Mouse (Mus musculus) cerebellum, postnatal 25 days (tissue): ENCODE measurements around the gene Srms.
A peak's percentile ranks its signal among the peaks of the same experiment; 100 is the strongest.

Source experiments
- DNase-seq, 2 experiments: peaks; one replicate each; pipeline ENCODE4 v3.0.0; 2021; ENCODE audit warnings: mixed read lengths in 2 of 2

The Srms gene

DNA sequence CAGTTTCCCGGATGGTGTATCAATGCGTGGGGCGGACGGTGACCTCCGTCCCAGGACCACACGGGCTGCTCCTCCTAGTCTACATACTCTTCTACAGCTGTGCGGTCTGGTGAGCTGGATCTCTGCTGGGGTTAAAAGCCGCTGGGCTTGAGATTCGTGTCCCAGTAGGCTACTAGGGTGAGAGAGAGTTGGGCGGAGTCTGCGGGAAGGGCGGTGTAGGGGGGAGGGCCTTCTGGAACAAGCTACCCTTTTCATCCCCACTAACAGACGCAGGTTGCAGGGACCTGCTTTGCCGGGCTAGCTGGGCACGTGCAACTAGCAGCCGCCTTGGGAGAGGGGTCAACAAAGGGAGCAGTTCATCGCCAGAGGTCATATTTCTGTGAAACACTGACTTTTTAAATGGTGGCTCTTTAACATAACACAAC, at the start of gene Srms:
Gene Srms, minus strand, starts transcription at position 165 of the 425 bp plus-strand sequence.
- no peak for DNase-seq

DNA sequence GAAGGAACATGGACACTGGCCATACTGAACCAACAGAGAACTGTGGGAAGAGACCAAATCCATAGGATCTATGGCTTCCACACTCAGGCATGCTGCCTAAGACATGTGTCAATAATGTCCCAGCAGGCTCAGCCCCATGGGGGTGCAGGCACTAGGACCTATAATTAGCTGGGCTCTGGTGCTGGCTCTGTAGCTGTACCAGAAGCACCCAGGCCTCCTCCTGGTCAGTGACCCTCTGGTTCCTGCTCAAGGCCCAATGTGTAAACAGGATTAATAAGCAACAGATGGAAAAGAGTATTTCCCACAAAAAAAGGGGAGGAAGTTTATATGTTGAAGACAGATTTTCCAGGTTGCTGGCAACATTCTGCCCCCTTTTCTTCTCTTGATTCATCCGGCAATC, 40.3 kb upstream of the Srms start:
- DNase-seq = no peak

DNA sequence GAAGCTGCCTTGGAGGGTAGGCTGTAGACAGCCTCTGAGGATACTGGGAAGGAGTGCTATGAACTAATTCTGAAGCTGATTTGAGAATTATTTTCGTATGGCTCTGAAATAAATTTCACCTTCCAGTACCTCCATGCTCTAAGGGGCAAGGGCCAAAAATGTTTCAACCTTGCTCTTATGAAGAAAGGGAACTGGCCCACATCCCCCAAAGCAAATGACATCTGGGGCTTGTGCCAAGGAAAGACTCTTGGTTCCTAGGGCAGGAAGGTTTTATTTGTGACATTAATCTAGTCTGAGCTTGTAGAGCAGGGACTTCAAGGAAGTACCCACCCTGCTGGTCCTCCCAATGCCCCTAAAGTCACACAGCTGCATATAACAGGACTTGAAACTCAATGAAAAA, 38.9 kb upstream of the Srms start:
- no peak for DNase-seq

DNA sequence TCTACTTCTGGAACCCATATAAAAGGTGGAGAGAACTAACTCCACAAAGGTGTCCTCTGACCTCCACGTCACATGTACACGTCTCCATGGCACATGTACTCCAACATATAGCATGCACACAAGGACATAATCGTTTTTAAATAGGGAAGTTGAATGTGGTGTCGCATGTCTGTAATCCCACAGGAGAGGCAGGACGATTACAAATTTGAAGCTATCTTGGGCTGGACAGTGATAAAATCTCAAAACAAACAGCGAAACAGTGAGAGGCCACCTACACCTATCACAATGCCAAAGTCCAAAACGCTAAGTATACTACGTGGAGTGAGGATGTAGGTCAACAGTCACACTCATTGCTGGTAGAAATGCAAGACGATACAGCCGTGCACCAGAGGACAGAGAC, 36.2 kb upstream of the Srms start:
- DNase-seq = no peak

DNA sequence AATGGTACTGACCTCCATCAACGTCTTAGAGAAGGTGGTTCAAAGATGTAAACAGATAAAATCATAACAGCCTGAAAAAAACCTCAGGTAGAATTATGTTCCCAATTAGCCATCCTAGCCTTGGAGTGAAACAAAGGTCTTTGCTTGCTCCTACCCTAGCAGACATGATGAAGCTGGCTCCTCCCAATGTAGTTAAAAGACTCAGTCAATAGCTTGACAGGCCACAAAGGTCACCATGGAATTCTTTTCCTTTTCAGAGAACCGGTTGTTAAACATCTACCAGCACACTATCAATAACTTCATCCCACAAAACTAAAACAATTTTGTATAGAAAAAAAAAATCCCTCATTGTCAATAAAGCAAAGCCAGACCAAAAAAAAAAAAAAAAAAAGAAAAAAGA, 32.0 kb upstream of the Srms start:
- DNase-seq = no peak

DNA sequence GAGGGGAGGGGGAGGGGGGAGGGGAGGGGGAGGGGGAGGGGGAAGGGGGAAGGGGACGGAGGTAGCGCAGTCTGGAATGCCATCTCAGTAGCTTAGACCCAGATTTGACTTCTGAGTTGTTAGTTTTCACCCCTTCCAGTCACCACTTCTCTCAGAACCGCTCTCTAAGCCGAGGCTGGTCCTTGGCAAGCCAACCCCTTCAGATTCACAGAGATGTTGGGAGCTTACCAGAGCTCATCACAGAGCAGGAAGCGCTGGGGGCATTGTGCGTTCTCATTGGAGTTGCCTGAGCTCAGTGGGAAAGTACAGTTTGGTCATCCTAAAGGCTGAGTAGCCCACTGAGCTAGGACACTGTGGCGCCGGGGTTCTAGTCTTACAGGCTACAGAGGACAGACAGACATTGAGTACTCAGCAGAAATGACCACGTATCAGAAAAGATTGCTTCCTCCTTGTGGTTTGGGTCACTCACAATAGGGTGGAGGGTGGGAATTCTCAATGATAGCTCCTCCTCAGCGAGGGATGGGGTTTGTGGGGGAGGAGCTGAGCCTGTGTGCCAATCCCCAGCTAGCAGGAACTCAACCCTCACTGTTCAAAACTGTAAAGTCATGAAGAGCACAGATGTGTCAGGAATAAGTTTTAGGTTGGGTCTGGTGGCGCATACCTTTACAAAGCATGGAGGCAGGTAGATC, 30.9 kb upstream of the Srms start:
- no peak for DNase-seq

DNA sequence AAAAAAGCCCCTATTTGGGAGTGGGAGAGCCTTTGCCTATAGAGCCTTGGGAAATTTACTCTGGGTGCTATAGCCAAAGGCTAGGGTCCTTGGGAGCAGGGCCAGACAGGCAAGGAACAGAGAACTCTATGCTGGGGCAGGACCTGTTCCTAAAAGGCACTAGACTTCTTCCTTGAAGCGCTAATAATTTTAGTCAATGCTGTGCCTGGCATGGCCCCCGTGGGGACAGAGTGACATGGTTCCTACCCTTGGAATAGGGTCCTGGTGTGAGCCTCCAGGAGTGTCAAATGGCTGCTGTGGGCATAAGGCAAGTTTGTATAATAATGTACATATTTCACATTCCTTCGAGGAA, 29.3 kb upstream of the Srms start:
- no peak for DNase-seq

DNA sequence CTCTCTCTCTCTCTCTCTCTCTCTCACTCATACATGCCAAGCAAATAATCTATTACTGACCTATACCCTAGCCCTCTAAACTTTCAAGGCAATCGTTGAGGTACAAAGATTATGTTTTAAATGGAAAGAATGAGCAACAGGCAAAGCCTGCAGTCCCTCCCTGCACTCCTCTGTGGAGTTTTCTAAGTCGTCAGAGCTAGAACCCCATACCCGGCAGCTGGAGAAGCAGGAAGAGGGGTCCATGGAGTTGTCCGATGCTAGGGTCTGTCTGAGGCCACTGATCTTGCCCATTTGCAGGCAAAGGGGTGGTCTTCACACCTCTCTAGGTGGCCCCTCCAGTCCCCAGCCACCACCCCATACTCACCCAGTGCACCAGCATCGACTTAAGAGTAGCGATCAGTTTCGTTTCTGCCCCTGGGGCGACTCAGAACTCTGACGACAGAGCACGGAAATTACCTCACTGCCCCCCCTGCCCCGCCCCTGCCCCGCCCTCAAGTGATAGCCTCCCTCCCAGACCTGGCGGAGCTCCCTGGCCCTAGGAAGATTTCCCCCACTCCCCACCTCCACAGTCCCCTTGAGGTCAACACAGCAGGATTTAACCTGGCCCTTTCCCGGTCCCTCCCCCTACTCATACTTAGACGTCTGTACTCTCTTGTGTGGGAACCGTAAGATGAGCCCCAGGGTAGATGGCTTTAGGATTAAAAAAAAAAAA, 28.8 kb upstream of the Srms start, which contains the start of gene Helz2:
Gene Helz2, minus strand, starts transcription at position 426 of the 712 bp plus-strand sequence.
- DNase-seq = no peak

DNA sequence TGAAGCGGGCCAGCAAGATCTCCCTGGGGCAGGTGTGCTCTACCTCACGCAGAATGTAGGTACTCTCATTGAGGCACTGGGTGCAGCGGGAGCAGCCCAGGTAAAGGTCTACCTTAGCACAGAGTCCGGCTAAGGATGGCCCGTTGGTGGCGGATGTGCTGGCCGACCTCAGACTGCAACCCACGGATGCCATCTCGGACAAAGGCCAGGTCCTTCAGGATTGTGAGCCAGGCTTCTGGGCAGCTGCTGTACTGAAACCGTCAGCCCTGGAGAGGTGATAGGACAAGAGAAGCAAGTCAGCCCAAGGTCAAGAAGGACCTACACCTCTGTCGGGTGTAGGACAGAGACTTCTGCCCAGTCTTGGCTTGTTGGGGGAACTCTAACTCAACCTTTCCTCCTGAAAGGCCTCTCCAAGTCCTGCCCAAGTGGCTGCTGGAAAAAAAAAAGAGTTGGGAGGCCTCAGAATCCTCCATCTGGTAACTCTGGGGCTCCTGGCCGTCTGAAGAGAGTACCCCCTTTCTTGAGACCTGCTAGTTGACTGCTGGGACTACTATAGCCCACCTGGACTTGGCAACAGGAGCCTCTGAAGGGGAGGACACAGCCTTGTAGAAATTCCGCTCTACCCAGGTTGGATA, 27.9 kb upstream of the Srms start:
- no peak for DNase-seq

DNA sequence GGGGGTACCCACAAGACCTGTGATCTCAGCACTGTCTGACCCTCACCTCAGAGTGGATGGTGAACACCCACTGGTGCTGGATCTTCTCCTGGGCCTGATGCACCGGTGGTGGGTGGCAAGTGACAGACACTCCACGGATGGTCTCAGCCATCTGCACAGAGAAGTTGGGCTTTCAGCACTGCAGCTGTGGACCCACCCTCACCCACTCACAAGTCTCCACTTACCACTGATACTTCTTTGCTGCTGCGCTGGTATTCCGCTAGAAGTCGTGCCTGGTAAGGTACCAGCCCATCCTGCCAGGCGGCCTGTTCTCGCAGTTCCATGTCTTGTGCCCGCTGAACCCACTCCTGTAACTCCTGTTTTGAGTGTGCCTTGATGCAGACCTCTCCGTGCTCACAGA, 26.3 kb upstream of the Srms start:
- DNase-seq = no peak

DNA sequence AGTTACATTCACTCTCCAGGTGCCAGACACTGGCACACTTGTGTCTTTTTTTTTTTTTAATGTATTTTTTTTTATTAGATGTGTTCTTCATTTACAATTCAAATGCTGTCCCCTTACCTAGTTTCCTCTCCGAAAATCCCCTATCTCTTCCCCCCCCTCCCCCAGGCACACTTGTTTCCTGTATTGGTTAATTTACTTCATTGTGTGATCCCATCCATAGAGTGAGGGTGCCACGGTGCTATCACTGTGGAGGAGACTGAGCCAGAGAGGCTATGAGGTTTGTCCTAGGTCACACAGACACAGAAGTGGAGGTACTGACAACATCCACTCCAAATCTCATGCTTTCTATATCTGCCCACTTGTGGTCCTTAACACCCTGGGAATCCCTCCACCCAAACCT, 25.9 kb upstream of the Srms start:
- DNase-seq = no peak

DNA sequence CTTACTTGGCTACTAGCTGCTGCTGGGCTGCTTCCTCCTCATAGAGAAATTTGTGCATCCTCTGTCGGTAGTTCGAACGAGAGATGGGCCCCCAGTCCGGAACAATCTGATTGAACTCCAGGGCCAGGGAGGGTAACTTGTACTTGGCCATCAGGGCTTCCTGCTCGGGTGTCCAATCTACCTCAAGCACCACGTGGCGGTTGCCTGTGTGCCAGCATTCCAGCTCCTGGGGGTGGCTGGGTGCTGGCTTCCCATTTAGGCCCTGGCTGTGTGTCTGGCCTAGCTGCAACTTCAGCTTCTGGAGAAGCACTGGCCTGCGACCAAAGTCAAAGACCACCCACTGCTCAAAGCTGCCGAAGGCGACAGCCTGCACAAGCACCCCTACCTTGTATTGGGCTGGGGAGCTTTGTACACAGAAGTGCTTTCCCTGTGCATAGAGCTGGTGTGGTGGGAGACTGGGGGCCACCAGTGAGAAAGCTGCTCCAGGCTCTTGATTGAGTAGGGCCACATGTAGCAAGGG, 25.2 kb upstream of the Srms start:
- DNase-seq = peak in 1 of 2 experiments; percentile 43

DNA sequence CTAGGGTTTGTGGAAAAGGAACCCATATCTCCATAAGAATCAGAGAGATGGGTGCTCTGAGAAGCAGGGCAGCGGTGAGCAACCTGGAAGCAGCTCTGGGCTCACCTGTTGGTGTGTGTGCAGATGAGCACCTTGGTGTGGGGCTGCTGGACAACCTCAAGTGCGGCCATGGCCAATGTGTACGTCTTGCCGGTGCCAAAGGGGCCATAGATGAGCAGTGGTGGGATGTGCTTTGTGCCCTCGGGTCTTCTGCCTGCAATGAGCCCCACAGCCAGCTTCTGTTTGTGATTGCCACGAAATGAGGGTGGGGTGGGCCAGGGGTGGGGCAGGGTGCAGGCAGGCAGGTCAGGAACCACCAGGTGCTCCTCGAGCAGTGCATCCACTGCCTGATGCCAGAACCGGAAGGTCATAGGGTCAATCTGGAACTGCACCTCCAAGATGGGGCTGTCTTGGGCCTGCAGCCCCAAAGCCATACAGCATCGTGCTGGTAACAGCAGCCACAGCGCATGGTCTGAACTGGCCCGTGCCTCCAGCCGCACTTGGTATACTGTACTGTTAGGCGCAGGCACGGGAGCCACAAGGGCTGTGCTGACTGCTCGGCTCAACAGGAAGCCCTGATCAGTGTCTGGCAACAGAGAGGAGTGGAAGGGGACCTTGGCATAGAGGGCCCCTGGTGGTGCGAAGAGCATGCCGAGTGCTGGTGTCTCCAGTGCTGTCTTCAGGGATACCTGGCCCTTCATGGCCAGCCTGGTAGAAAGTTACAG, 24.4 kb upstream of the Srms start:
- no peak for DNase-seq

DNA sequence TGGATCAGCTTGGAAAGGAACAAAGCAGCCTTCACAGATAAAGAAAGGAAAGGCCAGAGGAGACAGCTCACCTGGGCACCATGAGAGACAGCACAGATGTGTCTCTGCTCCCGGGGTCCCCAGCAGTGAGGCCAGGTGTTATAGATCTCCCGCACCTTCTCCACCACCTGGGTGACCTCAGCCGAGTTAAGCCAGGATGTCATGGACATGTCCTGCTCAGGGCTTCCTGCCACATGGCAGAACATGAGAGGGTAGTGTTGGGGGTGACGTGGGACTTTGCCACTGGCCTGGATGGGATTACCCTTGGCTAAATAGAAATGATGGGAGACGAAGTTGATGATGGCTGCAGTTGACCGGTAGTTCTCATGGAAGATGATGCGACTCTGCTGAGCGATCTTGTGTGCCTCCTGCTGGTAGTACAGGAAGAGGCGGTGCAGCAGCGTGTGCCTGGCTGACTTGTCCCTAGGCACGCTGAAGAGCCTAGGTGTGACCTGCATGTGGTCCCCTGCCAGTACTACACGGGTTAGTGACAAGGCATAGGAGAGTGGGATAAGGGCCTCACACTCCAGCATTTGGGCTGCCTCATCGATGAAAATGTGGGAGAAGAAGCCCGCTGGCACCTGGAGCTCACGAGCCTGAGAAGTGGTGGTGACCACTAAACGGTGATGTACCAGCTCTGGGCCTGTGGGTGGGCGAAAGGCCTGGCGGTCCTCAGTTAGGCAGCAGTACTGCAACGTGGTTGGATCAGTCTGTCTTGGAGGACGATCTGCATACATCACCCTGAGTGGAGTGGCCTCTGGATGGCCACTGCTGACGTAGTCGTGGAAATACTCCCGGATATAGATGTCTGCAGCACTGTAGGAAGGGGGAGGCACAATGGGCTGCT, 22.9 kb upstream of the Srms start:
- DNase-seq = no peak

DNA sequence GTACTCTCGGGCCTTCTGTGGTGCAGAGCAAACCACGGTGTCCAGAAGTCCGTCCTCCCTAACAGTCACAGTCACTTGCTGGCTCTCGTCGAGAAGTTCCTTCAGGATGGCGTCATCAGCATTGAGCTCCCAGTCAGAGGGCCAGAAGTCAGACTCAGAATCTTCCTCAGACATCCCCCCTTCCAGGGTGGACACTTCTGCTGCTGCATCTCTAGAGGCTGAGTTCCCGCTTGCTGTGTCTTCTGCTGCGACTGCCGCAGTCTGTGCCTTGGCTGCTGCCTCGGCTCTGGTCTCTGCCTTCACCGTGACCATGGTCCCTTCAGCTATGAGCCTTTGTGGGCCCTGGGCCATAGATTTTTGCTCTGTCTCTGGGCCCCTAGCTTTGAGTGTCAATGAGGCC, 21.7 kb upstream of the Srms start:
- no peak for DNase-seq

DNA sequence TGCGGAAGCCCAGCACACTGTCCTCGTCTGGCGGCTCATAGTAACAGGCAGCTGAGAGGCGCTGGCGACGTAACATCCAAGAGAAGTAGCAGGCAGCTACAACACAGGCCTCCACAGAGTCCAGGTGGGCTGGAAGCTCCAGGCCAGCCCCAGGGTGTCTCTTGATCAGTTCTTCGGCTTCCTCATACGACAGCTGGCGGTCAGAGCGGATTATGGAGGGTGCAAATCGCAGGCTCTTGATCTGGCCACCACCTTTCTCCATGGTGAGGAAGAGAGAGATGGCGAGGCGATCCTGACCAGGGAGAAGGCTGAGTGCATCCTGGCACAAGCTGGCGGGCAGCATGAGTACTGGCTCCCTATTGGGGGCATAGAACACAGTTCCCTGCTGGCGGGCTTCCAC, 20.5 kb upstream of the Srms start:
- no peak for DNase-seq

DNA sequence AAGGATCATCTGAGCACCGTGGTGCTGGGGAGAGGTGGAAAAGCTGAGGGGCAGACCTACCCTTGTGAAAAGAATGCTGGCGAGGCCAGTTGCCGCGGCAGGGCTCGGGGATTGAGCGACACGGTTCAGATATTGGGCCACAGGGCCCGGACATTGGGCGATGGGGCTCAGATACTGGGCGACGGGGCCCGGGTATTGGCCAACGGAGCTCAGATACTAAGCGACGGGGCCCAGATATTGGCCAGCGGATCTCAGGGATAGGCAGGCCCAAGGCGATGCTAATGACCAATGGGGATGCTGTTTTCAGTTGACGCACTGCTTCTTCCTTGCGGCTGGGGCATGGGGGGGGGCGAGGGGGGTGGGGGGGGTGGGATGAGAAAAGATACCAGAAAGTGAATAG, 18.2 kb upstream of the Srms start:
- peak; percentile 65 to 69 for DNase-seq

DNA sequence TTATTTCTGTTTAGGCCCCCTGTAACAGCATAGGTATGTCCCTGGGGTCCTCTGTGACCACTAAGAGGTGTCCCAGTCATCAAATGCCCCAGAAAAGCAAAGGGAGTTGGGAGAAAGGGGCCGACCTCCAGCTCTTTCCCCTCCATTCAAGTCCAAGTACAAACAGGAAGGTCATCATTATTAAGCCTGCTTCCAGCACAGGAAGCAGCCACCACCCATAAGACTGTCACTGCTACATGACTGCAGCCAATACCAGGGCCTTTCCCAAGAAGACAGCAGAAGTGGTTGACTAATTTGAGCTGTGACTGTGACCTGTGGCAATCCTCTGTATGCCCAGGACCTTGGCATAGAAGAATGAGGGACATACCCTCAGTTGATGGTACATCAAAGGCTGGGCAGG, 15.3 kb upstream of the Srms start:
- no peak for DNase-seq

DNA sequence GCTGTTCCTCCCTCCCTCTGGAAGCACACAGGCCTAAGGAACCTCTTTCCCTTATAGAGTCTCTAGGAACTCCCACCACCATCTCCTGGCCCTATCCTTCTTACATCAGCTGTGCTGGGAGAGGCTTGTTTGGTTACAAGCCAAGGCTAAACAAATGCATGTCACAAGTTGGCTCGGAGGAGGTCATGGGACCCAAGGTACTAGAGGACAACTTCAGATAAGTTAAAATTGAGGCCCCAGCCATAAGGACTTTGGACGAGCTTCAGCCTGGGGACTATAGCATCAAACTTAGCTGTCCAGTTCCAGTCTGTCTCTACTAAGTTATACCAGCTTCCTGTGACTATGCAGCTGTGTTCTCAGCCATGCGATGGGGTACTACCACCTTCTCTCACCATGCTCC, 14.1 kb upstream of the Srms start:
- DNase-seq = no peak

DNA sequence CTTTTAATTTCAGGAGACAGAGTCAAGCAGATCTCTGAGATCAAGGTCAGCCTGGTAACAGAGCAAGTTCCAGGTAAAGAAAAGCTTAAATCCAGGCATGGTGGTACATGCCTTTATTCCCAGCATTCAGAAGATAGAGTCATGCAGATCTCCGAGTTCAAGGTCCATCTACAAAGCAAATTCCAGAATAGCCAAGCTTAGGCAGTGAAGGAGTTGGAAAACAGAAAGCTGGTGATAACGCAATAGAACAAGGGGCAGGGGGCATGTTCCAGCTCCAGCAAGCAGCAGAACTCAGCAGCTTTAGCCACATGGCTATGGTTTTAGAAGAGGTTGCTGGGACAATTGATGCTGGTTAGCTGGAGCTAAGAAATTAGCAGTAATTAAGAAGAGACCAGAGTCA, 12.0 kb upstream of the Srms start:
- DNase-seq = no peak

DNA sequence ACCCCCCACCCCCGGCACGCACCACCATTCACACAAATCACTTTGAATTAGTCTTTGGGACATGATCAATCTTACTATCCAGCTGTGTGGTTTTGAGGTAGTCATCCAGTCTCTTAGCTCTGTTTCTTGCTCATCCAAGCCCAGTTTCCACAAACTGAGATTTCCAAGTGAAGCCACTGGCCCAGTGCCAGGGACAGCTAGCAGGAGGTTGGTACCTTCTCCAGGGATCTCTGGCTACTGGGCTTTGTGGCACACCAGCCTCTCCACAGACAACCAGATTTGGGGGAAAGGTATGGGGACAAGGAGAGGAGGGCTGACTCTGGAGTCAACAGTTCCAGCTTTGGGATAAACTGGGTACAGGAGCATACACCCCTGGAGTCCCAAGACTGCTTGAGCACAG, 7.4 kb upstream of the Srms start:
- peak; percentile 45 to 64 for DNase-seq

DNA sequence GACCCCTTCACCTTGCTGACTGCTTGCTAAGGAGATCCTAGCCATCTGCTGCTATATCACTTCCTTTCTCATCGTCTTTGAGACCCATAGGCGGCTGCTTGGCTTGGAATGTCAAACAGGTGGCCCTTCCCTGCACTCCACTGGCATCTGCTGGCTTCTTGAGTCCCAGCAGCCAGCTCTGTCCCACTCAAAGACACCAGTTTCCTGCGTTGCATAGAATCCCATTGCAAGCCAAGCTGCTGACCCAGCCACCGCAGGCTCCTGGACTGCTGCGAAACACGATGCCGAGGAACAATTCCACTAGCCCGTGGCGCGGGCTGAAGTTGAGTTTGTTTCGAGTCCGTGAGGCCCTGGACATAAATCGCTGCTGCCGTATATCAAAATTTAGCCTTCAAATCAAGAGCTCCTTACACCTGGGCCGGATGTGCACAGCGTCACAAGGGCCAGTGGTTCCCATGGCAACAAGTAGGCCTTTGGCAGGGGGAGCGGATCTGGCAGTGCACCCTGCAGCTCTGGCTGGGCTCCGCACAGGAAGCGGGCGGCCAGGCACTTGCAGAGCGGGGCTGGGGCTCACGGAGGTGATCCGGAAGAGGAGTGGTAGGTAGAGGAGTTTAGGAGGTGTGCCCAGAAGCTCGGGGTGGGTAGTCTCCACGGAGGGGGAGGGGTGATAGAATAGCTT, 6.7 kb upstream of the Srms start, which contains the start of gene Fndc11:
Gene Fndc11, plus strand, starts transcription at position 476 of the 679 bp plus-strand sequence.
- peak; percentile 70 to 73 for DNase-seq
